Mouse (Mus musculus) heart, adult 2 months (tissue): Measurements from ENCODE around the gene Eefsec. TPM values are rescaled to one million over a fixed set of nuclear protein-coding genes. Genes with fewer than 3 reads are reported as not detected.

ENCODE experiments used
- DNase-seq, 2 experiments: peaks; one replicate each; pipeline ENCODE4 v3.0.0; 2021
- H3K27ac ChIP-seq: fragments of 200-600 bp; 2 replicates; pipeline ENCODE4 v1.8.1; 2022
- H3K27me3 ChIP-seq: fragments of 200-500 bp; 2 replicates; pipeline ENCODE4 v1.6.1; 2012; ENCODE audit warnings: mild to moderate bottlenecking, low read length, inconsistent platforms, mixed read lengths; ENCODE audit not compliant: control insufficient read depth, insufficient read depth
- H3K36me3 ChIP-seq: fragments of 200-500 bp; 2 replicates; pipeline ENCODE4 v1.6.1; 2012; ENCODE audit warnings: low read length, inconsistent platforms; ENCODE audit not compliant: control insufficient read depth, insufficient read depth
- H3K4me1 ChIP-seq: fragments of 200-500 bp; 2 replicates; pipeline ENCODE4 v1.6.1; 2011; ENCODE audit warnings: low read length; ENCODE audit not compliant: control insufficient read depth, insufficient read depth
- H3K4me3 ChIP-seq: fragments of 200-600 bp; 2 replicates; pipeline ENCODE4 v1.8.1; 2022
- H3K79me2 ChIP-seq: fragments of 200-500 bp; replicated peaks from 2 replicates; pipeline ENCODE4 v1.6.1; 2012; ENCODE audit warnings: mild to moderate bottlenecking, inconsistent platforms, low read length, moderate library complexity, mixed read lengths; ENCODE audit not compliant: control insufficient read depth, insufficient read depth
- H3K9ac ChIP-seq: fragments of 200-500 bp; 2 replicates; pipeline ENCODE4 v1.6.1; 2012; ENCODE audit warnings: low read depth, mild to moderate bottlenecking, control low read depth, inconsistent platforms, low read length, mixed read lengths
- CTCF ChIP-seq: fragments of 200-600 bp; IDR thresholded peaks from 2 replicates; pipeline ENCODE4 v1.8.1; 2022; ENCODE audit warnings: antibody characterized with exemption, mild to moderate bottlenecking, moderate library complexity
- EP300 ChIP-seq: fragments of 200-500 bp; IDR thresholded peaks from 2 replicates; pipeline ENCODE4 v1.6.1; 2011; ENCODE audit warnings: low read depth, low read length, control low read depth; ENCODE audit not compliant: insufficient read depth
- POLR2A ChIP-seq: fragments of 200-500 bp; IDR thresholded peaks from 2 replicates; pipeline ENCODE4 v1.6.1; 2011; ENCODE audit warnings: mild to moderate bottlenecking, low read depth, low read length, control low read depth; ENCODE audit not compliant: insufficient read depth
- WGBS: fragments of 180-500 bp; shearing (Covaris S2); methylation state at CpG from one replicate; pipeline ENCODE4 v1.1.7; 2018; 5-methylcytosine and 5-hydroxymethylcytosine counted together
- intact Hi-C: fragments of 180-260 bp; cut with DNase I; formaldehyde crosslinking; loops from one replicate; pipeline ENCODE4 v1.15.1; 2025
- long read RNA-seq: library from polyadenylated mRNA; stranded (forward); transcript quantifications from one replicate; pipeline ENCODE4 v2.0.0, GENCODE M21; 2021
- polyA plus RNA-seq: library from polyadenylated mRNA; depleted of rRNA; stranded (reverse); fragments of >200 nt; gene quantifications from 2 replicates; pipeline ENCODE4 v1.2.3, GENCODE M21; 2012; rRNA removed
- total RNA-seq, 2 experiments: library from RNA; stranded (reverse); gene quantifications; 2 replicates each; pipeline ENCODE4 v1.2.3; 2021

Eefsec gene
- total RNA-seq (1 to 10 TPM; 6.6 to 8.9 TPM), polyA plus RNA-seq (6.2 TPM in 2 replicates)
- long read RNA-seq, transcript Eefsec-201 (7 exons, 2,679 nt), result major isoform, 14 of 17 reads
- long read RNA-seq, partial matches to known transcripts, result 0 of 17 reads
- long read RNA-seq, other reads (novel, unspliced or antisense), result 3 of 17 reads

DNA sequence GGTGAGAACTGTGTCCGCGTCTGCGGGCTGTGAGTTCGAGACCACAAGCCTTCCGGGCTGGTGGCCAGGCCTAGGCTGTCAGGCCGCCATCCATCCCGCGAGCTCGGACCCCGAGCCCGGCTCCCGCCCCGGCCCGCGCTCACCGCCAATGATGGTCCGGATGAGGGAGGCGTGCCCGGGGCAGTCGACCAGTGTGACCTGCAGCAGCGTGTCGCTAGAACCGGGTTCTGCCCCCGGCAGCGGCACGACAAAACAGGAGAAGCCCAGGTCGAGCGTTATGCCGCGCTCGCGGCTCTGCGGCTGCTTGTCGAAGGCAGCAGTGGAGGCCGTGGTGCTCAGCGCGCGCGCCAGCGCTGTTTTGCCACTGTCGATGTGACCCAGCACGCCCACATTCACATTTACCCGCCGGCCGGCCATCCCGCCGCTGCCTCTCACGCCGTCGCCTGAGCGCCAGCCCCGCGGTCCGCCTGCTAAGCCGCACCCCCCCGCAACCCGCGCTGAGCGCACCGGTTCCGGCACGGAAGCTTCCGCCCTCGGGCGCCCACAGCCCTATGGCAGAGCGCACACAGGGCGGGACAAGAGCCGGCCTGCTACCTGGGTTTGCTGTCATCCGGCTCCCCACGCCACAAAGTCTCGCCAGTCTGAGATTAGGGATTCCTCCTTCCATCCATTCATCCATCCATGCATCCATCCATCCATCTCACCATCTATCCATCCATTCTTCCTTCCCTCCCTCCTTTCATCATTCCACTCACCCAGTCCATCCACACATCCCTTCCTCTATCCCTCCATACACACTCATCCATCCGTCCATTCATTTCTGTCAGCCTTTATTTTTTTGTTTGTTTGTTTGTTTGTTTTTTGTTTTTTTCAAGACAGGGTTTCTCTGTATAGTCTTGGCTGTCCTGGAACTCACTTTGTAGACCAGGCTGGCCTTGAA, at the start of gene Eefsec:
Gene Eefsec (minus strand): TSS at position 477 of the 940 bp plus-strand sequence.
- TF ChIP-seq POLR2A (peak; percentile 46; the same call in 1 of the 2 replicates), CTCF (no peak), EP300 (no peak)
- 2% methylated on average over 71 of the region's 72 CpGs for WGBS
- Histone ChIP-seq H3K79me2 (no peaks in the 10 kb centered on the region), H3K9ac (peak within 1 kb of the TSS; percentile 87), H3K36me3 (no peaks in the 10 kb centered on the region), H3K4me1 (no peaks in the 10 kb centered on the region), H3K4me3 (peak within 1 kb of the TSS; percentile 99), H3K27ac (peak within 1 kb of the TSS; percentile 20), H3K27me3 (no peaks in the 10 kb centered on the region)
- DNase-seq, result peak; percentile 85 to 90
- intact Hi-C loops, result loop anchor here (1.0 kb wide), 1 partner anchor 19 kb away; the partner anchor contains the start of gene Ruvbl1

DNA sequence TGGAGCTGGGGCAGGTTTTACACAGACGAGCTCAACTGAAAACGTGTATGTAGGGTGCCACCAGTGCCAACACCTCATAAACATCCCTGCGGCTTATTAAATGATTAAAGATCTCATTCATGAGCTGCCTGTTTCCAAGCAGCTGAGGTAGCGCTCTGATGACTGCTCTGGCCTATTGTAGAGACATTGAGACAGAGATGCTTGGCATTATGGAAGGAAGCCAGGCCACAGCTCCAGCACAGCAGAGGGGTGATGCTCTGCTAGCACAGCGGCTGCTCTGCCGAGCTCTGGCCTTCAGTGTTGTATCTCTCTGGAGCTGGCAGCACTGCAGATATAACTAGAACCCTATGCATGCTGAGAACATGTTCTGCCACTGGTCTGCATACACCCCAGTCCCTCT, 47.4 kb upstream of the Eefsec start:
- no peak for DNase-seq
- WGBS, result 88% methylated on average over 6 of the region's 6 CpGs
- Histone ChIP-seq H3K79me2 (no peaks in the 10 kb centered on the region), H3K36me3 (no peaks in the 10 kb centered on the region), H3K27ac (no peak overlapping the region), H3K4me3 (no peak overlapping the region), H3K27me3 (no peaks in the 10 kb centered on the region), H3K9ac (no peak overlapping the region), H3K4me1 (no peaks in the 10 kb centered on the region)
- intact Hi-C loops, result no loop called here
- TF ChIP-seq EP300, result no peak
- TF ChIP-seq POLR2A, result no peak
- no peak for TF ChIP-seq CTCF

DNA sequence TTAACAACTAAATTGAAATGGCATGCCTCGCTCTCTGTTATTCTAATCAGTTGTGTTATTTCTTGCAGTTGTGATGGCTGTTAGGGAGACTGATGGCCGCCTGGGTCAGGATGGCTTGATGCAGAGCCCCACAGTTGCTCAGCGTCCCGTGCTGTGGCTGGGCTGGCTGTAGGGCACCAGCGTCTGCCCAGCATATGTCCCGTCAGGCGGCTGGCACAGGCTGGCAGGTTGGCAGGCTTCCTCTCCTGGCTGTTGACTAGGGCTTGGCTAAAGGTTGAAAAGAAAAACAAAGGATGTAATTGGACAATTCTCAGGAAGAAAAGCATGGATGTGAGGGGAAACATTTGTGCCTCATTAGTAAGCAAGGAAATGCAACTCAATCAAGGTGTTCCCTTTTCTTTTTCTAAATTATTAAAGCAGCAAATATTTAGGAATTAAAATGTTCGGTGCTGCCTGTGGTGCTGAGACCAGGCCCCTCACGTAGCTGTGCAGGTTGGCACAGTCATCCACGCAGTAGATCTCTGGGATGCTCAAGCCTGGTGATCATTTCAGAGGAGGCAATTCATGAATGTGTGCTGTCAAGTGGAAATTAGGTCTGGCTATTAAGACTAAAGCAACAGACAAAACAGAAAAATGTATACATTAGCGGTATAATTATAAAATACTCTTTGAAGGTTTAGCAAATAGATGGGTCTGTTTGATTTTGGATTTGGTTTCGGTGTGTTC, 44.5 kb upstream of the Eefsec start:
- 85% methylated on average over 12 of the region's 12 CpGs for WGBS
- DNase-seq, result peak; percentile 60 to 70
- Histone ChIP-seq H3K27me3 (no peaks in the 10 kb centered on the region), H3K79me2 (no peaks in the 10 kb centered on the region), H3K9ac (no peak overlapping the region), H3K4me1 (no peaks in the 10 kb centered on the region), H3K36me3 (no peaks in the 10 kb centered on the region), H3K4me3 (no peak overlapping the region), H3K27ac (no peak overlapping the region)
- no peak for TF ChIP-seq EP300
- TF ChIP-seq POLR2A, result no peak
- no peak for TF ChIP-seq CTCF
- intact Hi-C loops, result no loop called here

DNA sequence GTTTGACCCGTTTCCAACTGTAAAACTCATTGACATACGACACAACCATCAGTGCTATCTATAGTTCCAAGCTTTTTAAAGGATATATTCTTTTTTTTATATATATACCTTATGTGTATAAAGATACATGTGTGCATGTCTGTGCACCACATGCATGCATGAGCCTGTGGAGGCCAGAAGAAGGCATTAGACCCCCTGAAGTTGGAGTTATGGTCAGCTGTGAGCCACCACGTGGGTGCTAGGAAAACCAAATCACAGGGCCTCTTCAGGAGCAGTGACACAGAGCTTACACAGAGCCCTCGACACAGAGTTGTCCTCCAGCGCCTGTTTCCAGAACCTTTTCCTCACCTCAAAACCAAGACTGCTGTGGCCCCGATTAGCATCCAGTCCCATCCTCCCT, 43.5 kb upstream of the Eefsec start:
- Histone ChIP-seq H3K4me3 (no peak overlapping the region), H3K79me2 (no peaks in the 10 kb centered on the region), H3K9ac (no peak overlapping the region), H3K36me3 (no peaks in the 10 kb centered on the region), H3K27me3 (no peaks in the 10 kb centered on the region), H3K27ac (no peak overlapping the region), H3K4me1 (peaks cover 3% of the 10 kb centered on the region)
- intact Hi-C loops, result no loop called here
- no peak for DNase-seq
- WGBS, result 86% methylated on average over 6 of the region's 6 CpGs
- TF ChIP-seq CTCF, result no peak
- no peak for TF ChIP-seq EP300
- TF ChIP-seq POLR2A, result no peak

DNA sequence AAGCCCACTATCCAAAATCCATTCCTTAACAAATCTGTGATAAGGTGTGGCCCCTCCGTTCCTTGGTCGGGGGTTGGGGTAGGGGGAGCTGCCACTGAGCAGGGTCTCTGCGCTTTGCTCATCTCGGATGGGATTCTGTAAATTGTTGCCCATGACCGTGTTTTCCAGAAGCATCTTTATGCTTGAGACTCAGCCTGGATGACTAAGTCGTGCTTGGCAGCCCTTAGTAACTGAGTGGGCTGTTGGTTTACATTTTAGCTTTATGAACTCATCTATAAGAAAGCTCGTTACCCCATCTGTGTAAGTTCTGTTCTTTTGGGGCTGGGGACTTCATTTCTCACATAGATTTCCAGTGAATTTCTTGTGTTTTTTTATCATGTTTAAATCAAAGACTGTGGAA, 42.7 kb upstream of the Eefsec start:
- Histone ChIP-seq H3K4me1 (peaks cover 3% of the 10 kb centered on the region), H3K36me3 (no peaks in the 10 kb centered on the region), H3K27me3 (no peaks in the 10 kb centered on the region), H3K27ac (no peak overlapping the region), H3K9ac (no peak overlapping the region), H3K4me3 (no peak overlapping the region), H3K79me2 (no peaks in the 10 kb centered on the region)
- no peak for DNase-seq
- 88% methylated on average over 7 of the region's 7 CpGs for WGBS
- intact Hi-C loops, result no loop called here
- TF ChIP-seq EP300 (no peak), CTCF (no peak), POLR2A (no peak)

DNA sequence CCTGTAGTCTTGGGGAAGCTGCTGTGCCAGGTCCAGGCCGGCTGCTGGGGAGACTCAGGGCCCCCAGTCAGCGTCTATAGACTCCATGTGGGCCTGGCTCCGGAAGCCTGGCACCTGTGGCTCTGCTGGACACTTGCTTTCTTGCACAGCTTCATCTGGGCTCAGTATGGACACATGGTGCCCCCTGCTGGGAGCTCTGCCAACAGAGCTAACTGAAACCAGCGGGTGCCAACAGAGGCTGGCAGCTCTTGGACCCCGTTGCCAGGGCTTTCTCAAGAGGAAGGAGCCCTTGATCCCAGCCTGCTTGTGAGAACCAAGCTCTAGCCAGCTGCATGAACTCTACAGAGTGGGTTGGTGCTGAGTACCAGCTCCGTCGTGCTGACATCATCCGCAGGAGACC, 40.6 kb upstream of the Eefsec start:
- intact Hi-C loops, result no loop called here
- Histone ChIP-seq H3K79me2 (no peaks in the 10 kb centered on the region), H3K27me3 (no peaks in the 10 kb centered on the region), H3K4me1 (peaks cover 9% of the 10 kb centered on the region), H3K36me3 (no peaks in the 10 kb centered on the region), H3K9ac (no peak overlapping the region), H3K4me3 (no peak overlapping the region), H3K27ac (no peak overlapping the region)
- TF ChIP-seq CTCF (peak; percentile 57), POLR2A (no peak), EP300 (no peak)
- DNase-seq, result peak; percentile 47 to 55
- 78% methylated on average over 8 of the region's 8 CpGs for WGBS
